Comparison of ENCODE assay signal across 11 mouse cellular contexts in the genomic region with DNA sequence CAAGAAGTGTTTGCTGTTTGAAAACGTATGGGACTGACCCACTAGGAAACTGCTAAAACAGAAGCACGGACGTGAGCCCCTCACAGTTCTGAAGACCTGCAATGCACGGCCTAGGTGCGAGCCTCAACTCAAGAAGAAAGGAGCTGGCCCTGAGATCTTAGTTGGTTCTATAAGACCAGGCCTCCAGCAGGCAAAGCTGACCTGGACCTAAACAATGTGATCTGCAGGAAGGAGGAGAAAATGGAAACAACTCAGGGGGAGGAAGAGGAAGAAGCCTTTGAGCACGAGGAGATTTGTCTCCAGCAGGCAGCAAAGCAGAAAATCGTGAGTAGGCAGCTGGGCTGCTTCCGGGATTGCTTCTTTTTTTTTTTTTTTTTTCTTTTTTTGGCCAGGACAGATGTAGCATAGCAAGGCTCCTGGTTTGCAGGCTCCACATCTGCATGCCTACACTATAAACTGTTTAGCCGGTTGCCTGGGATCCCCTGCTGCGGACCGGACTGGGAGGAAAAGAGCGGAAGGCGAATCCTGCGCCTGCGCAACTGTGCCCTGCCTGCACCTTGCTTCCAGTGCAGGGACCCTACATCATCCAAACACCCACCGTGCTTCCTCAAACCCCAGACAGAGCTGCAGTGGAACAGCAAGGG. TPM values are rescaled to one million over a fixed set of nuclear protein-coding genes. Genes with fewer than 3 reads are reported as not detected.
DNase-seq lines count a peak whose midpoint lies in the region; ATAC-seq and TF ChIP-seq lines count a peak whose summit lies in the region.
"Had no signal": no experiment of that assay in that cellular context is flagged by ENCODE, and none has a peak within 500 bp of the region (broad histone marks: within the 10 kb centered on the region; RNA-seq: fewer than 3 reads in every experiment).

No protein-coding gene starts in this region.

- H3K9ac ChIP-seq in hindbrain, embryonic 11.5 days (ENCODE audit: low read depth, low read length) = no peak overlapping the region
- peak overlapping the region; percentile 33; the same call in 1 of the 2 replicates for H3K9ac ChIP-seq in heart, embryonic 16.5 days (ENCODE audit: low read length)
- H3K9ac ChIP-seq: embryonic facial prominence, embryonic 12.5 days had no signal

- H3K27ac ChIP-seq in hindbrain, embryonic 10.5 days = peak overlapping the region; percentile 29; the same call in 1 of the 2 replicates
- H3K27ac ChIP-seq in hindbrain, embryonic 11.5 days (ENCODE audit: low read depth, low read length) = no peak overlapping the region
- peak overlapping the region; percentile 43 for H3K27ac ChIP-seq in heart, embryonic 16.5 days (ENCODE audit: low read length)
- H3K27ac ChIP-seq in cerebellum, adult 2 months (ENCODE audit: insufficient read depth, low read length) = no peak overlapping the region
- H3K27ac ChIP-seq: embryonic facial prominence, embryonic 12.5 days; kidney, postnatal 0 days had no signal

- no peak for ATAC-seq in hindbrain, embryonic 11.5 days (ENCODE audit: low FRiP score)
- ATAC-seq in heart, embryonic 16.5 days (replicated peaks; ENCODE audit: extremely low read depth, insufficient read depth, low FRiP score) = no peak

- H3K4me3 ChIP-seq in hindbrain, embryonic 10.5 days = no peak overlapping the region
- no peak overlapping the region for H3K4me3 ChIP-seq in hindbrain, embryonic 11.5 days (ENCODE audit: low read depth, low read length)
- no peak overlapping the region for H3K4me3 ChIP-seq in heart, embryonic 16.5 days (ENCODE audit: low read length)
- H3K4me3 ChIP-seq in cerebellum, adult 2 months (replicated peaks; ENCODE audit: insufficient read depth, low read depth, low read length) = no peak overlapping the region
- H3K4me3 ChIP-seq: embryonic facial prominence, embryonic 12.5 days had no signal

- 65% methylated on average over 16 of the region's 16 CpGs for WGBS in hindbrain, embryonic 10.5 days
- 64% methylated on average over 16 of the region's 16 CpGs for WGBS in hindbrain, embryonic 11.5 days
- WGBS in heart, embryonic 16.5 days = 63% methylated on average over 16 of the region's 16 CpGs
- WGBS in cerebellum, adult 2 months = 59% methylated on average over 16 of the region's 16 CpGs

- H3K9me3 ChIP-seq in hindbrain, embryonic 10.5 days = no peaks in the 10 kb centered on the region
- H3K9me3 ChIP-seq in hindbrain, embryonic 11.5 days (ENCODE audit: control insufficient read depth, low read length) = no peaks in the 10 kb centered on the region
- no peaks in the 10 kb centered on the region for H3K9me3 ChIP-seq in heart, embryonic 16.5 days (replicated peaks; ENCODE audit: control insufficient read depth, low read length)
- H3K9me3 ChIP-seq: embryonic facial prominence, embryonic 12.5 days; G1E had no signal

- DNase-seq in hindbrain, embryonic 10.5 days (ENCODE audit: low spot score) = no peak
- no peak for DNase-seq in hindbrain, embryonic 11.5 days (ENCODE audit: low spot score)
- DNase-seq in CD4-positive helper T cell, adult 2 months (ENCODE audit: low read depth, low spot score) = peak; percentile 39
- peak; percentile 31 for DNase-seq in lung, postnatal 14 days
- no peak for DNase-seq in ovary, postnatal 36 days (ENCODE audit: low spot score)
- DNase-seq in adrenal gland, adult 18-20 months (ENCODE audit: low spot score in 2 of 2) = no peak
- no peak for DNase-seq in cerebellum, adult 2 months

- 0 out of 2 replicates have a peak, but pooled peaks cover 4% of the 10 kb centered on the region for H3K27me3 ChIP-seq in hindbrain, embryonic 10.5 days (ENCODE audit: insufficient read depth, poor library complexity, severe bottlenecking)
- no peaks in the 10 kb centered on the region for H3K27me3 ChIP-seq in hindbrain, embryonic 11.5 days (ENCODE audit: control insufficient read depth, insufficient read depth, low read length)
- no peaks in the 10 kb centered on the region for H3K27me3 ChIP-seq in heart, embryonic 16.5 days (ENCODE audit: control insufficient read depth, insufficient read depth, low read length)
- no peaks in the 10 kb centered on the region for H3K27me3 ChIP-seq in cerebellum, adult 2 months (ENCODE audit: control insufficient read depth, insufficient read depth, low read length)
- H3K27me3 ChIP-seq: embryonic facial prominence, embryonic 12.5 days had no signal

- no peak for TF ChIP-seq CTCF in cerebellum, adult 2 months (IDR thresholded peaks at IDR 0.05; ENCODE audit: borderline replicate concordance, insufficient read depth, low read depth, low read length)

- no peaks in the 10 kb centered on the region for H3K36me3 ChIP-seq in hindbrain, embryonic 10.5 days
- H3K36me3 ChIP-seq in hindbrain, embryonic 11.5 days (ENCODE audit: control insufficient read depth, insufficient read depth, low read length) = no peaks in the 10 kb centered on the region
- no peaks in the 10 kb centered on the region for H3K36me3 ChIP-seq in heart, embryonic 16.5 days (ENCODE audit: control insufficient read depth, insufficient read depth)
- H3K36me3 ChIP-seq: embryonic facial prominence, embryonic 12.5 days had no signal

- H3K4me2 ChIP-seq in hindbrain, embryonic 11.5 days (replicated peaks; ENCODE audit: low read depth, low read length) = no peak overlapping the region
- H3K4me2 ChIP-seq in heart, embryonic 16.5 days (ENCODE audit: low read depth, low read length) = no peak overlapping the region
- H3K4me2 ChIP-seq: embryonic facial prominence, embryonic 12.5 days had no signal

- no peaks in the 10 kb centered on the region; the same call in 1 of the 2 replicates for H3K4me1 ChIP-seq in hindbrain, embryonic 10.5 days (replicated peaks)
- H3K4me1 ChIP-seq in hindbrain, embryonic 11.5 days (replicated peaks; ENCODE audit: control insufficient read depth, insufficient read depth, low read length) = no peaks in the 10 kb centered on the region
- H3K4me1 ChIP-seq in heart, embryonic 16.5 days (ENCODE audit: control insufficient read depth, insufficient read depth, low read length) = peaks cover 11% of the 10 kb centered on the region
- no peaks in the 10 kb centered on the region for H3K4me1 ChIP-seq in cerebellum, adult 2 months (ENCODE audit: control insufficient read depth, insufficient read depth, low read length)

- no peak for TF ChIP-seq POLR2A in cerebellum, adult 2 months (IDR thresholded peaks at IDR 0.05; ENCODE audit: borderline replicate concordance, insufficient read depth, low read length)

RNA-seq across cellular contexts. Expression of a gene that starts 39.3 kb away (rescaled TPM):
- 6.8 and 11.5 TPM in 2 replicates for polyA plus RNA-seq in hindbrain, embryonic 10.5 days (2016; fragmentation: Nextera tagmentation; extraction: Ambion mirVana)
- 12.4 TPM in 2 replicates for polyA plus RNA-seq in hindbrain, embryonic 11.5 days (2014; fragmentation: Nextera tagmentation; extraction: Ambion mirVana)
- polyA plus RNA-seq in heart, embryonic 16.5 days (2015; fragmentation: Nextera tagmentation; extraction: Ambion mirVana) = 10.1 and 11.6 TPM in 2 replicates
- total RNA-seq in adrenal gland, adult 18-20 months (2021) = 10 to 100 TPM; 13.8 to 19.8 TPM
- polyA plus RNA-seq in cerebellum, adult 2 months (2012; rRNA removed) = 68.2 and 73.0 TPM in 2 replicates

Comparison
In these comparisons a context has a peak if more than half of its experiments do, and no peak if none do; other contexts are left out.
1. H3K27ac ChIP-seq: peak in hindbrain, embryonic 10.5 days (single experiment) and heart, embryonic 16.5 days (single experiment); none in hindbrain, embryonic 11.5 days (single experiment) and cerebellum, adult 2 months (single experiment).
2. DNase-seq: peak in CD4-positive helper T cell, adult 2 months (single experiment) and lung, postnatal 14 days (single experiment); none in hindbrain, embryonic 10.5 days (single experiment), hindbrain, embryonic 11.5 days (single experiment), ovary, postnatal 36 days (single experiment), adrenal gland, adult 18-20 months (0 of 2) and cerebellum, adult 2 months (0 of 2).